Mouse (Mus musculus): Measurements from ENCODE around the gene Mdm1.

GRCm38 (mm10) chr10:118178735-118179151, 37.1 kb downstream of the Mdm1 start:
- TF ChIP-seq CTCF (conservative IDR thresholded peaks at IDR 0.05; ENCODE audit: insufficient read depth, insufficient read length, low read depth, low read length) (no peak), POLR2A (IDR thresholded peaks at IDR 0.05; ENCODE audit: low read depth, low read length) (no peak)
